Mouse (Mus musculus) heart, embryonic 16.5 days (tissue): Measurements from ENCODE around the gene Cobll1. TPM values are rescaled to one million over a fixed set of nuclear protein-coding genes. Genes with fewer than 3 reads are reported as not detected.

Experiments
- ATAC-seq: fragments of 200-750 bp; cut with Nextera tagmentation; replicated peaks from 2 replicates; pipeline ENCODE4 v1.8.0; 2017; ENCODE audit warnings: moderate number of reproducible peaks; ENCODE audit not compliant: insufficient read depth, low FRiP score; ENCODE audit errors: extremely low read depth
- H3K27ac ChIP-seq: fragments of 300-500 bp; sonication (generic); 2 replicates; pipeline ENCODE4 v1.5.1; 2014; ENCODE audit warnings: mild to moderate bottlenecking, low read length, control low read depth, moderate library complexity
- H3K27me3 ChIP-seq: fragments of 300-500 bp; sonication (generic); 2 replicates; pipeline ENCODE4 v1.6.1; 2014; ENCODE audit warnings: low read length, mixed read lengths; ENCODE audit not compliant: control insufficient read depth, insufficient read depth
- H3K36me3 ChIP-seq: fragments of 300-500 bp; sonication (generic); 2 replicates; pipeline ENCODE4 v1.6.1; 2014; ENCODE audit not compliant: control insufficient read depth, insufficient read depth
- H3K4me1 ChIP-seq: fragments of 300-500 bp; sonication (generic); 2 replicates; pipeline ENCODE4 v1.6.1; 2014; ENCODE audit warnings: low read length, mixed read lengths; ENCODE audit not compliant: control insufficient read depth, insufficient read depth
- H3K4me2 ChIP-seq: fragments of 300-500 bp; sonication (generic); 2 replicates; pipeline ENCODE4 v1.6.1; 2014; ENCODE audit warnings: low read depth, mild to moderate bottlenecking, control low read depth, low read length
- H3K4me3 ChIP-seq: fragments of 300-500 bp; sonication (generic); 2 replicates; pipeline ENCODE4 v1.5.1; 2014; ENCODE audit warnings: mild to moderate bottlenecking, control low read depth, low read length
- H3K9ac ChIP-seq: fragments of 300-500 bp; sonication (generic); 2 replicates; pipeline ENCODE4 v1.6.1; 2014; ENCODE audit warnings: low read length, control low read depth
- H3K9me3 ChIP-seq: fragments of 300-500 bp; sonication (generic); replicated peaks from 2 replicates; pipeline ENCODE4 v1.6.1; 2016; ENCODE audit warnings: low read length; ENCODE audit not compliant: control insufficient read depth
- WGBS: fragments of 180-500 bp; shearing (Covaris S2); extraction: QIAGEN DNeasy Blood & Tissue Kit; methylation state at CpG from one replicate; pipeline ENCODE4 v1.1.7; 2014; 5-methylcytosine and 5-hydroxymethylcytosine counted together
- polyA plus RNA-seq: library from polyadenylated mRNA; unstranded; fragments of >200 nt; fragmentation: Nextera tagmentation; extraction: Ambion mirVana; gene quantifications from 2 replicates; pipeline ENCODE4 v1.2.1, GENCODE M21; 2015

Gene Cobll1
- polyA plus RNA-seq, 1 experiment from 2014 or later, result 12.6 TPM

DNA sequence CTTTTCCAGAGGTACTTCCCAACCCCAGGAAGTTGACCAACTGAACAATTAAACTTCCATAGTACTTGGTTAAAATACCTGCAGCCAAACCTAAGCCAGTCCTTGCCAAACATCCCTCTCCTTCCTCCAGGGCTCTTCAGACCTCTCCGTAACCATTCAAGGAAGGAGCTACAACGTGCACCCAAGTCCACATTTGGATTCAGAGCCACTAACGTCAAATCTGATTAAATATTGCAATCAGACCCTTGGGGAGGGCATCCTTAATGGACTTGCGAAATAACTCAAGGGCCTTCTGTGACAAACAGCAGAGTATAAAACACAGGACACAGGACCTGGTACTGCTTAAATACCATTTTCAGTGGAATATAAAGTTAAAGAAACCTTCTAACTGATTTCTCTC, 126.0 kb downstream of the Cobll1 start:
- no peaks in the 10 kb centered on the region for H3K9me3 ChIP-seq
- no peak overlapping the region for H3K4me3 ChIP-seq
- H3K36me3 ChIP-seq, result no peaks in the 10 kb centered on the region
- peaks cover 9% of the 10 kb centered on the region for H3K4me1 ChIP-seq
- no peak overlapping the region for H3K27ac ChIP-seq
- WGBS, result 78% methylated on average over 4 of the region's 4 CpGs
- no peak for ATAC-seq
- H3K27me3 ChIP-seq, result no peaks in the 10 kb centered on the region
- no peak overlapping the region for H3K4me2 ChIP-seq
- no peak overlapping the region for H3K9ac ChIP-seq

DNA sequence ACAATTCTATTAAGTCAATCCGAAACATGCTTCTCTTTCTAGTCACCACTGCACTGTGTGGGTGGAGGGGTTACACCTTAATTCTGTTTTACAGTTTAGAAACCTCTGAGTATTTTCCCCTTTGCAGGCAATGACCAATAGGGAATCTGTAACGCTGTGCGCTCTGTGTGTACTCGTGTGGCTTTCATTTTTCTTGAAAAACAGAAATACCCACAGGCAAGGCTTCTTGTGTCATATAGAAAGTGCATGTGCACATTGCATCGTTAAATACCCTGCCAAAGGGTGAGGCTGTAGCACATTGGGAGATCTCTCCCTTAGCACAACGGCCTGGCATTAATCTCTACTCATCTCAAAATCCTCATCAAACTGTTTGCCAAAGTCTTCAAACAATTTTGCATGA, 134.6 kb downstream of the Cobll1 start:
- Histone ChIP-seq H3K4me3 (no peak overlapping the region), H3K9ac (no peak overlapping the region), H3K9me3 (no peaks in the 10 kb centered on the region), H3K36me3 (peaks cover 6% of the 10 kb centered on the region; the same call in 1 of the 2 replicates), H3K27me3 (no peaks in the 10 kb centered on the region), H3K4me2 (no peak overlapping the region), H3K27ac (no peak overlapping the region), H3K4me1 (no peaks in the 10 kb centered on the region; the same call in 1 of the 2 replicates)
- WGBS, result 91% methylated on average over 6 of the region's 6 CpGs
- no peak for ATAC-seq

DNA sequence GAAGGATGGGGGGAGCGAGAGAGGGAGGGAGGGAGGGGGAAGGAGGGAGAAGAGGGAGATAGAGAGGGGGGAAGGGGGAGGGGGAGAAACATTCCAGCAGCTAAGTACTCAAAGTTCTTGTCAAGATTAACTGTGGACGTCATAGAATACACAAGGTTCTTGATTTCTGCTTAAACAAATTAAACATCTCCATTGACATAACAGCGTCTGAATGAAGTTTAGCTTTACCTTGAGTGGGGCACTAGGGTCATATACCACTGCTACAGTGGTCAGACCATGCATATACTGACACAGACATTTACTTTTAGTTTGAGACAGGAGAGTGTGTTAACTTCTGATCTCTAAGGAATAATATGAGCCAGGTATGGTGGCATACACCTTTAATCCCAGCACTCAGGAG, 135.4 kb downstream of the Cobll1 start:
- no peak for ATAC-seq
- Histone ChIP-seq H3K9me3 (no peaks in the 10 kb centered on the region), H3K4me2 (no peak overlapping the region), H3K9ac (no peak overlapping the region), H3K27me3 (no peaks in the 10 kb centered on the region), H3K27ac (no peak overlapping the region), H3K4me3 (no peak overlapping the region), H3K4me1 (no peaks in the 10 kb centered on the region), H3K36me3 (peaks cover 9% of the 10 kb centered on the region; the same call in 1 of the 2 replicates)
- 49% methylated on average over 3 of the region's 3 CpGs for WGBS

DNA sequence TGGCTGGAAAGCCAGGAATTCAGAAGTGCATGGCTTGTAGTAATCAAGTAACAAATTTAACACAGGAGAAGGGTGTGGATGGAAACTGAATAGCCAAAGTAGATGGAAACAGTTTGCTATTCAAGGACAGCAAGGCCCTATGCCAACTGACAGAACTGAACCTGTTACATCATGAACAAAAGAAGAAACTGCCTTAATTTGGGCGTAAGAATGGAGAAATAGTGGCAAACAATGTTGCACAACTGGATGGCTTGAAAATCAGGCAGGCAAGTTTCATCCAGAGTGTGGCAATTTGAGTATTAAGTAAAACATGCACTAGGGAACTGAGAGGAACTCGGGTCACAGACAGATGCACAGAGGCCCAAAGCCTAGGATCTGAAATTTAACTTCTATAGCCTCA, 137.8 kb downstream of the Cobll1 start:
- Histone ChIP-seq H3K27ac (no peak overlapping the region), H3K27me3 (no peaks in the 10 kb centered on the region), H3K9ac (no peak overlapping the region), H3K4me1 (no peaks in the 10 kb centered on the region), H3K9me3 (no peaks in the 10 kb centered on the region), H3K4me3 (no peak overlapping the region), H3K36me3 (peaks cover 12% of the 10 kb centered on the region; the same call in 1 of the 2 replicates), H3K4me2 (no peak overlapping the region)
- ATAC-seq, result no peak
- WGBS, result 84% methylated on average over 2 of the region's 2 CpGs

DNA sequence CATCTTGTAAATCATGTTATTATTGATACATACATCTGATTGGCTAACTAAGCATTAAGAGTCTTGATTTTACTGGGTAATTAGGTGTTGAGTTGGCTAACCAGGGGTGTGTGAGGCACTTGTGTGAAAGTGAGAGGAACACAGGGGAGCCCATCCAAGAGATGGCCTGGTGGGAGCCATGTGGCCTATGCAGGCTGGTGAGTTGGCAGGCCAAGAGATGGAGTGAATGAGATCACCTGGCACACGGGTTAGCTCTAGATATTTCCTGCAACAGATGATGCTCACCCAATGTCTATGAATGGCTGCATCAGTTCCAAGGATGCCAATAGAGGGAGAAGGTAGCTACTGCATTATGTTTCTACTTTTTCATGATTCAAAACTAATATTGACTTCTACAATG, 139.2 kb downstream of the Cobll1 start:
- Histone ChIP-seq H3K4me2 (no peak overlapping the region), H3K27me3 (no peaks in the 10 kb centered on the region), H3K4me3 (no peak overlapping the region), H3K4me1 (peaks cover 4% of the 10 kb centered on the region), H3K27ac (no peak overlapping the region), H3K9ac (no peak overlapping the region), H3K9me3 (no peaks in the 10 kb centered on the region), H3K36me3 (peaks cover 12% of the 10 kb centered on the region; the same call in 1 of the 2 replicates)
- whole genome bisulfite sequencing, result 89% methylated on average over 1 of the region's 1 CpGs
- ATAC-seq, result no peak

DNA sequence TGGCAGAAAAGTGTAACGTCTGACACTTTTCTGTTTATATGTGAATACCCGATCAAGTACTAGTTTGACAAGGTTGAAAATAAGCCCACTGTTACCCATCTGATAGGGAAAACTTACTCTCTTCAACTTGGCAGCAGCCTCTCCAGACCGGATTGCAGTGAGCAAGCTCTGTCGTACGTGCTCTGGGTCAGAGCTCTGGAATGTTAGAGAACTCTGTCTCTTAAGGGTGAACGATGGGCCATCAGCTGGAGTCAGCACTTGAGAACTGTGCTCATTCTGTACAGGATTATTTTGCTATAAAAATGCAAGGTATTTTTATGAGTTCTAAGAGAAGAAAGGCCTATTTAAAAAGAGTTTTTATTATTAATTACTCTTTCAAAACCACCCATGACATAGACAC, 143.6 kb downstream of the Cobll1 start:
- 36% methylated on average over 6 of the region's 6 CpGs for WGBS
- H3K9ac ChIP-seq, result no peak overlapping the region
- H3K4me2 ChIP-seq, result no peak overlapping the region
- H3K9me3 ChIP-seq, result no peaks in the 10 kb centered on the region
- H3K4me1 ChIP-seq, result peaks cover 14% of the 10 kb centered on the region
- H3K36me3 ChIP-seq, result peaks cover 13% of the 10 kb centered on the region; the same call in 1 of the 2 replicates
- peak; percentile 85 for ATAC-seq
- H3K27ac ChIP-seq, result peak overlapping the region; percentile 74
- no peaks in the 10 kb centered on the region for H3K27me3 ChIP-seq
- H3K4me3 ChIP-seq, result no peak overlapping the region

DNA sequence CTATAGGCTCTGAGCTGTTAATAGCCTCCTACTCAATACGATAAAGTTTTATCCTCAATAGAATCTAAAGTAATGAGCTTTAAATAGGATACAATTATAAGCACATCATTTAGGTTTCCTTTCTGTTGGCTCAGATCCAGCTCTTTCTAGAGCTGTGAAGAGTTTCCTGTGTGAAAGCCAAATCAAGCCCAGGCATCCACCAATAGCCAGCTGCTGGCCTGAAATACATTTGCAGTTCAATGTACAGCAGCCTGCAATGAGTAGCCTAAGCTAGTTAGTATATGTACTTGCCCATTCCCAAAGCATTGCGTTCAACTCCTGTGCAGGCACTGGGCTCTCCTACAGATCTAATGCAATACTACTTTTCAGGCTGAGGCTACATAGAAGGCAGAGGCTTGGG, 145.2 kb downstream of the Cobll1 start:
- no peak overlapping the region for H3K4me2 ChIP-seq
- peaks cover 12% of the 10 kb centered on the region; the same call in 1 of the 2 replicates for H3K36me3 ChIP-seq
- H3K9me3 ChIP-seq, result no peaks in the 10 kb centered on the region
- peak overlapping the region; percentile 77; the same call in 1 of the 2 replicates for H3K27ac ChIP-seq
- no peak overlapping the region for H3K9ac ChIP-seq
- peaks cover 14% of the 10 kb centered on the region for H3K4me1 ChIP-seq
- ATAC-seq, result no peak
- WGBS, result 48% methylated on average over 2 of the region's 2 CpGs
- H3K4me3 ChIP-seq, result no peak overlapping the region
- H3K27me3 ChIP-seq, result no peaks in the 10 kb centered on the region

DNA sequence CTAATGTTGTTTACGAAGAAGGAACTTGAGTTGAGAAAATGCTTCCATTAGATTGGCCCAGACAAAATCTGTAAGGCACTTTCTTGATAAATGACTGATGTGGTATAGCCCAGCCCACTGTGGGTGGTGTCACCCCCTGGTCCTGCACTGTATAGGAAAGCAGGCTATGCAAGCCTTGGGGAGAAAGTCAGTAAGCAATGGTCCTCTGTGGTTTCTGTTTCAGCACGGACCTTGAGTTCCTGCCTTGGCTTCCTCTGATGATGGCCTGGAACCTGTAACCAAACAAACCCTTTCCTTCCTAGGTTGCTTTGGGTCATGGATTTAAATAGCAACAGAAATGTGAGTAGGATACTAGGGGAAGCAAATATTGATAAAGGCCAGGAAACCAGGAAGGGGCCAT, 148.2 kb downstream of the Cobll1 start:
- 71% methylated on average over 2 of the region's 2 CpGs for WGBS
- Histone ChIP-seq H3K27ac (no peak overlapping the region), H3K4me1 (peaks cover 15% of the 10 kb centered on the region), H3K4me3 (no peak overlapping the region), H3K27me3 (no peaks in the 10 kb centered on the region), H3K4me2 (no peak overlapping the region), H3K9me3 (no peaks in the 10 kb centered on the region), H3K36me3 (peaks cover 4% of the 10 kb centered on the region; the same call in 1 of the 2 replicates), H3K9ac (no peak overlapping the region)
- no peak for ATAC-seq

DNA sequence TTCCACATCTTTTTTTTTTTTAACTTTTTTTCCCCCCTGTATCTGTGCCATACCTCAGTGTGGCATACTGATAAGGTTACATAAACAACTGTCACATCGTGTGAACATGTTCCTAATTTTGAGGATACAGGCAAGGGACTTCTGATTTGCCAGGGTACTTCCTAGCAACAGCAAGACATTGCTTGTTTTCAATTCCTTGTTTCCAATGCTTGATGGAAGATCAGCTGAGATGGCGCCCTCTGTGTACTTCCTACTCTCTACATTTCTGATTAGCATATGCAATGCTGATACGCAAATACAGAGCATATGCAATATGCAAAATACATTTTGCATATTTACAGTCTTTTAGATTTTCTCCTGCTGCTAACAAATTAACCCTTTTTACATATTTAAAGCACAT, 152.0 kb downstream of the Cobll1 start:
- no peak overlapping the region for H3K27ac ChIP-seq
- H3K4me2 ChIP-seq, result no peak overlapping the region
- ATAC-seq, result no peak
- H3K9ac ChIP-seq, result no peak overlapping the region
- 77% methylated on average over 3 of the region's 3 CpGs for WGBS
- no peaks in the 10 kb centered on the region for H3K9me3 ChIP-seq
- no peaks in the 10 kb centered on the region for H3K27me3 ChIP-seq
- H3K4me3 ChIP-seq, result no peak overlapping the region
- peaks cover 3% of the 10 kb centered on the region; the same call in 1 of the 2 replicates for H3K4me1 ChIP-seq
- no peaks in the 10 kb centered on the region for H3K36me3 ChIP-seq
